Mouse (Mus musculus): ENCODE results near the gene Lap3. TPM values are rescaled to one million over a fixed set of nuclear protein-coding genes. Genes with fewer than 3 reads are reported as not detected.

Gene Lap3
- total and polyA plus RNA-seq, 3 experiments, result 108 to 167 (median 130) TPM

- 0 out of 2 replicates have a peak, but pooled peaks have one; percentile 44 for TF ChIP-seq TBP (conservative IDR thresholded peaks at IDR 0.05; ENCODE audit: low read depth, low read length)
Measured at GRCm38 (mm10) chr5:45493191-45494092, at the start of gene Lap3 (continued).

DNA sequence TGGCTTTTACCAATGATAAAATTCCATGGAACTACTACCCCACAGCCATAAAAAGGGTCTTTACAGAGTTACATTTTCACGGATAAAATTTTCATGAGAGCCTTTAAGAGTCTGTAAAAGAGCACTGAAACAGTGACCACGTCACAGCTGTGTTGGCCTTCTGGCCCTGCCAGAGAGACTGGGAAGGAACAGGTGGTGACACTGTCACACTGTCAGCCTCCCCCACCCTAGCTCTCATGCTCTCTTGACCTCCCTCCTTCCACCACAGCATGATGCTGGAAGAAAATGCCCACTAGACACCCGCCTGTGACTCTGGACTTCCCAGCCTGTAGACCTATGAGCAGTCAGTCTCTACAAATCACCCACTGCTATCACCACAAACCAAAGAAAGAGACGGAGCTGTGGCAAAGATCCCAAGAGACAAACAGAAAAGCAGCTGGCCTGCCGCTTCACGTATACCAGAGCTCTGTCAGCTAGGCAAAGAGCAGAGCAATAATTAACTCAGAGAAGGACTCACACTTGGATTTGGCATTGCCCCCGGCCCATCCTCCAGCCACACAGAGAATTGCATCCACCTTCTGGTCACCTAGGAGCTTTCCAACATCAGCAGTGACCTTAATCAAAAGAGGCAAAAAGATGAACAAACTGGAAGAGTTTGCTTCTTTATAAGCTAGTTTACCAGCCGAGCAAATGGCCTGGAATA is 48.9 kb upstream of the Lap3 start:
- Histone ChIP-seq H3K36me3 (replicated peaks in 1 of 2; ENCODE audit: control insufficient read depth in 1 of 2, insufficient read depth in 1 of 2, low read length in 1 of 2) (peaks cover 6 to 47% of the 10 kb centered on the region in 2 experiments), H3K79me2 (replicated peaks; ENCODE audit: control insufficient read depth, extremely low read depth, insufficient read depth, poor library complexity, severe bottlenecking) (no peaks in the 10 kb centered on the region), H3K9me3 (replicated peaks; ENCODE audit: low read length) (no peaks in the 10 kb centered on the region), H3K4me3 (replicated peaks in 1 of 3; ENCODE audit: low read depth in 2 of 3, low read length in 2 of 3, poor library complexity in 1 of 3) (peak overlapping the region in 1 of 3 experiments; percentile 18), H3K27me3 (replicated peaks) (no peaks in the 10 kb centered on the region), H3K9ac (ENCODE audit: insufficient read depth, low read depth) (no peak overlapping the region), H3K27ac (ENCODE audit: insufficient read depth, low read depth) (no peak overlapping the region), H3K4me1 (ENCODE audit: control insufficient read depth in 1 of 2, insufficient read depth in 2 of 2) (peaks cover 3 to 54% of the 10 kb centered on the region in 2 experiments), H3K4me2 (ENCODE audit: insufficient read depth, low read depth, poor library complexity, severe bottlenecking) (no peak overlapping the region)
- in situ Hi-C loops (cut with MboI; ENCODE audit: low pct_ligation_motif_present, low pct_unique_long_range_greater_than_20kb, low sequenced_read_pairs), result loop anchor here (25.0 kb wide), 1 partner anchor 1157 kb away; no protein-coding TSS in a partner anchor
- dilution Hi-C loops (cut with MboI; ENCODE audit: extremely low pct_ligation_motif_present, extremely low pct_unique_long_range_greater_than_20kb, low sequenced_read_pairs), result no loop called here
- DNase-seq (ENCODE audit: extremely low read depth), result peak; percentile 17
- TF ChIP-seq ETS1 (conservative IDR thresholded peaks at IDR 0.05; ENCODE audit: low read depth, low read length), result no peak

DNA sequence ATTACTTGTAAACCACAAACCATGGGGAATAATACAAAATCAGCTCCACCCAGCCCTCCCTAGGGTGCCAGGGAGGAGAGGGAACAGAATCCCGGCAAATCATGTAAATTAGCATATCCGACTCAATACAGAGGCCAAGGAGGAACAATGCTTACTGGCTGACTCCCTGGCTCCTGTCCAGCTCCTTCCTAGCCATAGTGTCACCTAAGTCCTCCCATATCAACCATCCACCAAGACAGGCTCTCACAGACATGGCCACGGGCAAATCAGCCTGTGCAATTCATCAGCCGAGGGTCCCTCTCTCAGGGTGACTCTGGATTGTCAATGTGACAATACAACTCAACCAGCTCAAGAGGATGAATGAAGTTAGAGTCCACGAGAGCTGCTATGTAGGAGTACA is 44.5 kb upstream of the Lap3 start:
- dilution Hi-C loops (cut with MboI; ENCODE audit: extremely low pct_ligation_motif_present, extremely low pct_unique_long_range_greater_than_20kb, low sequenced_read_pairs) (no loop called here), in situ Hi-C loops (cut with MboI; ENCODE audit: low pct_ligation_motif_present, low pct_unique_long_range_greater_than_20kb, low sequenced_read_pairs) (loop anchor here (25.0 kb wide), 1 partner anchor 1161 kb away; no protein-coding TSS in a partner anchor)
- TF ChIP-seq HCFC1 (IDR thresholded peaks at IDR 0.05; ENCODE audit: low read depth, low read length) (no peak), USF2 (conservative IDR thresholded peaks at IDR 0.05; ENCODE audit: low read depth, low read length) (no peak), MAX (IDR thresholded peaks at IDR 0.05; ENCODE audit: low read length) (no peak)
- Histone ChIP-seq H3K27me3 (replicated peaks) (no peaks in the 10 kb centered on the region), H3K27ac (ENCODE audit: insufficient read depth, low read depth) (no peak overlapping the region), H3K9ac (ENCODE audit: insufficient read depth, low read depth) (peak overlapping the region; percentile 10), H3K79me2 (replicated peaks; ENCODE audit: control insufficient read depth, extremely low read depth, insufficient read depth, poor library complexity, severe bottlenecking) (no peaks in the 10 kb centered on the region), H3K4me1 (ENCODE audit: control insufficient read depth in 1 of 2, insufficient read depth in 2 of 2) (peaks cover 3 to 58% of the 10 kb centered on the region in 2 experiments), H3K4me3 (replicated peaks in 1 of 3; ENCODE audit: low read depth in 2 of 3, low read length in 2 of 3, poor library complexity in 1 of 3) (no peak overlapping the region), H3K9me3 (replicated peaks; ENCODE audit: low read length) (no peaks in the 10 kb centered on the region), H3K36me3 (replicated peaks in 1 of 2; ENCODE audit: control insufficient read depth in 1 of 2, insufficient read depth in 1 of 2, low read length in 1 of 2) (peaks cover 3 to 17% of the 10 kb centered on the region in 2 experiments), H3K4me2 (ENCODE audit: insufficient read depth, low read depth, poor library complexity, severe bottlenecking) (peak overlapping the region; percentile 39; the same call in 1 of the 2 replicates)
- no peak for DNase-seq (ENCODE audit: extremely low read depth)

GRCm38 (mm10) chr5:45449206-45449605 is 44.0 kb upstream of the Lap3 start:
- Histone ChIP-seq H3K27ac (ENCODE audit: insufficient read depth, low read depth) (no peak overlapping the region), H3K9me3 (replicated peaks; ENCODE audit: low read length) (no peaks in the 10 kb centered on the region), H3K4me1 (ENCODE audit: control insufficient read depth in 1 of 2, insufficient read depth in 2 of 2) (peaks cover 3 to 52% of the 10 kb centered on the region in 2 experiments), H3K4me3 (replicated peaks in 1 of 3; ENCODE audit: low read depth in 2 of 3, low read length in 2 of 3, poor library complexity in 1 of 3) (peak overlapping the region; percentile 66 to 76 (median 68)), H3K9ac (ENCODE audit: insufficient read depth, low read depth) (peak overlapping the region; percentile 10), H3K27me3 (replicated peaks) (no peaks in the 10 kb centered on the region), H3K36me3 (replicated peaks in 1 of 2; ENCODE audit: control insufficient read depth in 1 of 2, insufficient read depth in 1 of 2, low read length in 1 of 2) (peaks cover 1 to 14% of the 10 kb centered on the region in 2 experiments), H3K4me2 (ENCODE audit: insufficient read depth, low read depth, poor library complexity, severe bottlenecking) (peak overlapping the region; percentile 39), H3K79me2 (replicated peaks; ENCODE audit: control insufficient read depth, extremely low read depth, insufficient read depth, poor library complexity, severe bottlenecking) (no peaks in the 10 kb centered on the region)
- DNase-seq (ENCODE audit: extremely low read depth), result peak; percentile 19
- dilution Hi-C loops (cut with MboI; ENCODE audit: extremely low pct_ligation_motif_present, extremely low pct_unique_long_range_greater_than_20kb, low sequenced_read_pairs) (no loop called here), in situ Hi-C loops (cut with MboI; ENCODE audit: low pct_ligation_motif_present, low pct_unique_long_range_greater_than_20kb, low sequenced_read_pairs) (loop anchor here (25.0 kb wide), 1 partner anchor 1162 kb away; no protein-coding TSS in a partner anchor)
- TF ChIP-seq NRF1 (IDR thresholded peaks at IDR 0.05; ENCODE audit: low read depth, low read length) (no peak), NELFE (IDR thresholded peaks at IDR 0.05; ENCODE audit: low read depth, low read length) (no peak), USF1 (IDR thresholded peaks at IDR 0.05; ENCODE audit: low read depth, low read length) (no peak), POLR2AphosphoS2 (IDR thresholded peaks at IDR 0.05; ENCODE audit: low read depth, low read length) (no peak), ETS1 (conservative IDR thresholded peaks at IDR 0.05; ENCODE audit: low read depth, low read length) (no peak), POLR2A (IDR thresholded peaks at IDR 0.05; ENCODE audit: low read depth, low read length) (no peak), BHLHE40 (IDR thresholded peaks at IDR 0.05; ENCODE audit: low read depth, low read length) (no peak), ZNF384 (IDR thresholded peaks at IDR 0.05; ENCODE audit: low read depth, low read length) (no peak), ZKSCAN1 (IDR thresholded peaks at IDR 0.05; ENCODE audit: borderline replicate concordance, low read depth, low read length) (no peak), MEF2A (IDR thresholded peaks at IDR 0.05; ENCODE audit: borderline replicate concordance, low read depth, low read length) (no peak), KAT2A (IDR thresholded peaks at IDR 0.05; ENCODE audit: insufficient replicate concordance, low read length) (no peak), JUN (IDR thresholded peaks at IDR 0.05; ENCODE audit: insufficient read depth, low read depth, low read length) (no peak), TCF12 (IDR thresholded peaks at IDR 0.05; ENCODE audit: low read depth, low read length) (no peak), CHD1 (IDR thresholded peaks at IDR 0.05; ENCODE audit: low read depth, low read length) (no peak), ELF1 (IDR thresholded peaks at IDR 0.05; ENCODE audit: low read depth, low read length) (no peak), PAX5 (IDR thresholded peaks at IDR 0.05; ENCODE audit: low read length) (no peak)

Measured in CH12.LX (cell line).